Mouse (Mus musculus) liver, embryonic 12.5 days (tissue): ENCODE results near the gene Steap1. TPM values are rescaled to one million over a fixed set of nuclear protein-coding genes. Genes with fewer than 3 reads are reported as not detected.

Experiments
- ATAC-seq: fragments of 200-750 bp; cut with Nextera tagmentation; 2 replicates; pipeline ENCODE4 v1.8.0; 2017; ENCODE audit warnings: moderate number of reproducible peaks, mild to moderate bottlenecking, moderate library complexity
- H3K27ac ChIP-seq: fragments of 300-500 bp; sonication (generic); 2 replicates; pipeline ENCODE4 v1.5.1; 2016; ENCODE audit warnings: mild to moderate bottlenecking
- H3K27me3 ChIP-seq: fragments of 300-500 bp; sonication (generic); replicated peaks from 2 replicates; pipeline ENCODE4 v1.6.1; 2016; ENCODE audit warnings: mild to moderate bottlenecking, moderate library complexity
- H3K36me3 ChIP-seq: fragments of 300-500 bp; sonication (generic); 2 replicates; pipeline ENCODE4 v1.6.1; 2016; ENCODE audit warnings: mild to moderate bottlenecking, moderate library complexity
- H3K4me1 ChIP-seq: fragments of 300-500 bp; sonication (generic); 2 replicates; pipeline ENCODE4 v1.6.1; 2016
- H3K4me2 ChIP-seq: fragments of 300-500 bp; sonication (generic); 2 replicates; pipeline ENCODE4 v1.6.1; 2016; ENCODE audit warnings: mild to moderate bottlenecking, moderate library complexity
- H3K4me3 ChIP-seq: fragments of 300-500 bp; sonication (generic); 2 replicates; pipeline ENCODE4 v1.5.1; 2016; ENCODE audit warnings: mild to moderate bottlenecking, moderate library complexity
- H3K9ac ChIP-seq: fragments of 300-500 bp; sonication (generic); 2 replicates; pipeline ENCODE4 v1.6.1; 2016; ENCODE audit warnings: mild to moderate bottlenecking, moderate library complexity
- H3K9me3 ChIP-seq: fragments of 300-500 bp; sonication (generic); replicated peaks from 2 replicates; pipeline ENCODE4 v1.6.1; 2016; ENCODE audit warnings: mild to moderate bottlenecking, moderate library complexity
- WGBS: fragments of 180-500 bp; shearing (Covaris S2); methylation state at CpG from one replicate; pipeline ENCODE4 v1.1.7; 2016; ENCODE audit not compliant: insufficient replicate concordance; 5-methylcytosine and 5-hydroxymethylcytosine counted together
- polyA plus RNA-seq: library from polyadenylated mRNA; unstranded; fragments of >200 nt; fragmentation: Nextera tagmentation; extraction: Ambion mirVana; gene quantifications from 2 replicates; pipeline ENCODE4 v1.2.1, GENCODE M21; 2016

The Steap1 gene
- polyA plus RNA-seq, 1 experiment from 2014 or later: 9.3 TPM

DNA sequence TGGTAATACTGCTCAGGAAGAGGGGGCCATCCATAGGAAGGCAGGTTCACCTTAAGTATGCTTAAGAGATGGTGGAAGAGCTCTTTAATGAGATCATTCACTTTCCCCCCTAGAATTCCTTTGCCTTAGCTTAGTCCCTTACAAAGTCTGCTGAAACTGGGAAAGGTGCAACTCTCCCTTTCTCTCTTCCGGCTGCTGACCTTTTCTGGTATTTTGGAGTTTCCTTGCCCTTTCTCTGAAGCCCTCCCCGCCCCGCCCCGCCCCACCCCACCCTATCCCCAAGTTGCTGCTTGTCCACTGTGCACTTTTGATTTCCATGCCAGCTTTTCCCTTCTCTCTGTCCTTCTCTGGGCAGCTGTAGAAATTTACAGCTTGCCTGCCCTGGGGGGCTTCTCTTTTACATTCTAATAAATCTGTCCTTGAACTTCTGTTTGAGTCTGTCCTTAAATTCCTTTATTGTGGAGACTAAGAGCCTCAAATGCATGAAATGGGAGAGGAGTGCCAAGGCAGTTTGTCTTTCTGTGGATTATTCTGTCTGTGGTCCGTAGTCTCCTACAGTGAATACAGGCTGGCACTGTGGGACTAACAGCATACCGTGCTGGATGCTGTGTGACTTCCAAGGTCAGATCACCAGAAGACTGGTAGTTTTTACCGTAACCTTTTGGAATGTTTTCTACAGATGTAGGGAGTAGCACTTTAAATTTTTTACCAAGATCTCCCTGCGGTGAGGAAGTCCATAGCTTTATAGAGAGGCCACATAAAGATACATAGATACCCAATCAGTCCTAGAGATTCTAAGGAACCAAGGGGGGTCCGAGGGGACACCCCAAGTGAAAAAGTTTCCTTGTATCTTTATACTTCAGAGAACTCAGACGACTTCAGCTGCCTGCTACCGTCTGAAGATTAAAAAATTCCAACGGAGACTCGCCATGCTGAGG, 41.5 kb downstream of the Steap1 start:
- WGBS: 52% methylated on average over 13 of the region's 13 CpGs
- Histone ChIP-seq H3K27me3 (no peaks in the 10 kb centered on the region), H3K4me1 (no peaks in the 10 kb centered on the region), H3K4me2 (no peak overlapping the region), H3K9ac (no peak overlapping the region), H3K27ac (no peak overlapping the region), H3K36me3 (no peaks in the 10 kb centered on the region), H3K9me3 (no peaks in the 10 kb centered on the region), H3K4me3 (no peak overlapping the region)
- no peak for ATAC-seq

DNA sequence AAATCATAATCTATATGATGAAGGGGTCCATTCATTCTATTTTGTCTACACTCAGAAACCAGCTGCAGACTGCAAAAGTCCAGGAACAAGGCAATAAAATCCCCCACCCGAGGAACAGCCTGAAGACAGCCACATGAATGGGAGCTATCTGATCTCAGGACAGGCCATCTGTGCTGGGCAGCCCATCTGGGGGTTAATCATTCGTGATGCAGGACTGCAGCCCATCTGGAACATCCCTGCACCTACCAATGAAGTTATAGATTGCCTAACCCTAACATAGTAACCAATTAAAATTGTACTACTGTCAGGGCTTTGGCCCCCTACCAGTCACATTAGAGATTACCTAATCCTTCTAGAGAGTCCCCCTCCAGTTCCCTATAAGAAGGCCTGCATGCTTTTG, 44.1 kb downstream of the Steap1 start:
- Histone ChIP-seq H3K27ac (no peak overlapping the region), H3K4me3 (no peak overlapping the region), H3K4me2 (no peak overlapping the region), H3K36me3 (no peaks in the 10 kb centered on the region), H3K9me3 (no peaks in the 10 kb centered on the region), H3K27me3 (no peaks in the 10 kb centered on the region), H3K9ac (no peak overlapping the region), H3K4me1 (no peaks in the 10 kb centered on the region)
- whole genome bisulfite sequencing: 23% methylated on average over 2 of the region's 2 CpGs
- ATAC-seq: no peak

DNA sequence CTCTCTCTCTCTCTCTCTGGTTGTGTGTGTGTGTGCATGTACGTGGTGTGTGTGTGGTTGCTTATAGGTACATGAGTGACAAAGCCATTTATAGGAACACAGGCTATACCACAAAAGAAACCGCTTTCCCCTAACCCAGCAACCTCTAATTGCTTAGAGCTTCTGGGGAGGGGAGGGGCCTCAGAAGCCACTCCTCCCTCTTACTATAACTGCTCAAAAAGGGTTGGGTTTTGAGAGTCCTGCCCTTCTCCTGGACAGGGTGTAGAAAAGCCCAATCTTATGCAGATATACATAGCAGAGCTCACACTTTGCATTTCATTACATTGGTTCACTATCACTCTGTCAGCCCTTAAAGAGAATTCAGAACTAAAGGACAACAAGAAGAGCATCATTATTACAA, 48.7 kb downstream of the Steap1 start:
- Histone ChIP-seq H3K27ac (no peak overlapping the region), H3K36me3 (no peaks in the 10 kb centered on the region), H3K27me3 (no peaks in the 10 kb centered on the region), H3K9me3 (no peaks in the 10 kb centered on the region), H3K9ac (no peak overlapping the region), H3K4me2 (no peak overlapping the region), H3K4me1 (no peaks in the 10 kb centered on the region), H3K4me3 (no peak overlapping the region)
- 63% methylated on average over 2 of the region's 2 CpGs for WGBS
- ATAC-seq: no peak

DNA sequence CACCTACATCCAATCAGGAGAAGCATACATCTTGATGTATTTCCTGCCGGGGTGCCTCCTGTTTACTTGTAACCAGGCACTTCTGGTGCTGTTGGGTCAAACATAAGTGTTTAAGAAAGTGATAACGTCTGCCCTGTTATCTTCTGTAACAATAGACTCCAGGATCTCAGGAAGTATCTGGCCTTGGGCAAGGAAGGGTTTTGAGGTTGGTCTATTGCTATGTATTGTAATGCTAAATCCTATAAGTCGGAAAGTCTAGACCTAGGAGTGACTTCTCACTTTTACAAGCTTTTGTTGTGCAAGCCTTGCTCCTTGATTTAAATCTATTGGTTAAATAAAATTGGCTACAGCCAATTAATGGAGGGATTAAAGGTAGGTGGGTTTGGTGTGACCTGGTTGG, 50.3 kb downstream of the Steap1 start:
- WGBS: 38% methylated on average over 3 of the region's 3 CpGs
- H3K9ac ChIP-seq: no peak overlapping the region
- no peaks in the 10 kb centered on the region for H3K4me1 ChIP-seq
- no peaks in the 10 kb centered on the region for H3K36me3 ChIP-seq
- H3K4me2 ChIP-seq: no peak overlapping the region
- H3K4me3 ChIP-seq: no peak overlapping the region
- peaks cover 13% of the 10 kb centered on the region for H3K27me3 ChIP-seq
- H3K27ac ChIP-seq: no peak overlapping the region
- no peak for ATAC-seq
- no peaks in the 10 kb centered on the region for H3K9me3 ChIP-seq

DNA sequence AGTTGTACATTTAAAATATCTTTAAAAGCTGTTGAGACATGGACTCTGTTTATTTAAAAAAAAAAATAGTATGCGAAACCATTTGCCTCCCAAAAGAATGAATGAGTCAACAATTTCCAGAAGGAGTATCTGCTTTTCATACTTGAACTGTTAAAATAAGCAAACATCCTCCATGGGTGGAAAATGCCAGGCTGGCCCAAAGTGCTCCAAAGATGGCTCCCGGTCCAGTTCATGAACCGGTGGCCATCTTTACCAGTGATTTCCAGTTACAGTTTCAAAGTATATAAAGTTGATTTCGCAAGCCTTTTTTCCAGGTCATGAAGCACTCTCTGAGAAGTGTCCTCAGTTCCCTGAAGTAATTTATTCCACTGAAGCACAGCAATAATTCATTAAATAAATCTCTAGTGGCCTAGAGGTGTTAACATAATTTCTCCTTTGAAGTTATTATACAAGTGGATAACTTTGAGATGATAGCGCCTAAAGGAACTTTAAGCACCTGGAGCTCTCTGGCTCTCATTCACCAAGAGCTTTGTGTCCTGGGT, 53.7 kb downstream of the Steap1 start:
- H3K9ac ChIP-seq: no peak overlapping the region
- H3K9me3 ChIP-seq: no peaks in the 10 kb centered on the region
- no peak for ATAC-seq
- 72% methylated on average over 5 of the region's 5 CpGs for WGBS
- no peak overlapping the region for H3K4me3 ChIP-seq
- no peaks in the 10 kb centered on the region for H3K36me3 ChIP-seq
- no peak overlapping the region for H3K27ac ChIP-seq
- H3K27me3 ChIP-seq: peaks cover 38% of the 10 kb centered on the region
- no peak overlapping the region for H3K4me2 ChIP-seq
- H3K4me1 ChIP-seq: no peaks in the 10 kb centered on the region

DNA sequence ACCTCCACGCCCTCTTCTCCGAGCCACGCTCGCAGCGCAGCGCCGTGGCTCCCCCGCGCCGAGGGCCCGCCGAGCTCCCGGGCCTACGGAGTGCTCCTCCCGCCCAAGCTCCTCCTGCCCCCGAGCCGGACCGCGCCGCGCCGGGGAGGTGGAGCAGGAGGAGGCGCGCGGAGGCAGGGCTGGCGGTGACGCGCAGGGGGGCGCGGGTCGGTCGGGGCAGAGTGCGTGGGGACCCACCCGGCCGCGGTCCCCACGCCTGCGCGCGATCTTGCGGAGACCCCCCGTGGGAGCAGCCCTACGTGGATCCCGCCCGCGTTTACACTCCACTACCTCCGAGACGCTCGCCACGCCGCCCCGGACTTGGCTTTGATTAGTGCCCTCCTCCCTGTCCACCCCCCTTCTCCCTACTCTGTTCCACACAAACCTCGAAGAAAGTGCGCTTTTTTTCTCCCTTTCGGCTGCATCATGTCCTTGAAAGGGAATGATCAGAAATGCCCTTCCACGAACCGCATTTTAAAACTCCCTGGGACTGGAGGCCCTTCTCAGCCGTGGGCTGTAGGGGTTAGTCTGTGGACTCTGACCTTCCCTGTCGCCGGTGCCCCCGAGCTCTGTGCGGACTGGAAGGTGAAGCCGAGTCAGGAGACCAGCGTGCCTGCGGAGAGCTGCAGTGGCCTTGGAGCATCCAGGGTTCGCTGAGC, 55.0 kb downstream of the Steap1 start, which contains the start of gene Steap2:
TSS of gene Steap2 (minus strand) at position 623 of the 698 bp plus-strand sequence.
- Histone ChIP-seq H3K27me3 (peaks cover 38% of the 10 kb centered on the region), H3K9ac (peak within 1 kb of the TSS; percentile 61), H3K4me3 (peak within 1 kb of the TSS; percentile 58), H3K4me2 (peak within 1 kb of the TSS; percentile 68), H3K27ac (peak within 1 kb of the TSS; percentile 71), H3K4me1 (no peaks in the 10 kb centered on the region), H3K9me3 (no peaks in the 10 kb centered on the region), H3K36me3 (no peaks in the 10 kb centered on the region)
- ATAC-seq: peak; percentile 67
- WGBS: 1% methylated on average over 66 of the region's 66 CpGs

DNA sequence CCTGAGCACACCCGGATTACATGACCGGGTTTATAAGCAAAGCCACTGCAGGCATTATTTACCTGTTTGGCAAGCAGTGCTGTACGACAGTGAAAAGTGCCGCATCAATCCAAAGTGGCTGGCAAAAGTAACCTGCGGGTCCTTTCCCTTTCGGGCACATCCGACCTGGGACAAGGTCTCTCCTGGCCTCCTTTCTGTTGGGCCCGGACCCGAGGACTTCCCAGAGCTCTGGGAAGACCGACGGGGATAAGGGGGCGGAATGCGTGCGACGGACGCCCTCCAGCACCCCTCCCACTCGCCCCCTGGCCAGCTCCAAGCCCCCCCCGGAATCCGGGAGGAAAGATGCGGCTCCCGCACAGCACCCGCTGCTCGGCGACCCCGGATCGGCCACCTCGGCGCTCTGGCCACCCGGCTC, 55.6 kb downstream of the Steap1 start:
- peak overlapping the region; percentile 61 for H3K9ac ChIP-seq
- H3K9me3 ChIP-seq: no peaks in the 10 kb centered on the region
- peaks cover 38% of the 10 kb centered on the region for H3K27me3 ChIP-seq
- H3K4me1 ChIP-seq: no peaks in the 10 kb centered on the region
- H3K4me3 ChIP-seq: peak overlapping the region; percentile 58
- peak; percentile 46 for ATAC-seq
- WGBS: under 1% methylated on average over 29 of the region's 29 CpGs
- peak overlapping the region; percentile 71 for H3K27ac ChIP-seq
- H3K36me3 ChIP-seq: no peaks in the 10 kb centered on the region
- peak overlapping the region; percentile 68 for H3K4me2 ChIP-seq

DNA sequence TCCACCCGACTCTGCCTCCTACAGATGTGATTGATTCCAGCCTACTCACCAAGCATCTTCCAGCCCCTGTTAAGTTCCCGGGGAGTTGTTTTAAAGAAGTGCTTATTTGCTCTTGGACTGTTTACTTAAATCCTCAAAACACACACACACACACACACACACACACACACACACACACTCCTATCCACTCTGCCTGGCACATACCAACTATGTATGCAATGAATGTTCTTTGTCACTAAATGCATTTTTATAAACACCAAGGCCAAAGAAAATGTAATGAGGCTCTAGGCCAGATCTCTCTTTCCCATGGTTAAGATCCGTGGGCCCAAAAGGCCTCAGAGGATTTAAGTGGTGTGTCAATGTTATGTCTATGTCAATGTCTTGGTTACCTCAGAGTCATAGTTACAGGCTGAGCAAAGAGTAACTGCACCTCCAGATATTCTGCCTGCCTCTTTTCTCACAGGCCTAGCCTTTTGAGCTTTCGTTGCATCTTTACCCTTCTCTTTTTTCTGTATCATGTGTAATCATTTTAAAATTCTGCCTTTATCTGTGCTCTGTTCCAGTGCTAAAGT, 56.9 kb downstream of the Steap1 start:
- 55% methylated on average over 4 of the region's 4 CpGs for WGBS
- peaks cover 38% of the 10 kb centered on the region for H3K27me3 ChIP-seq
- H3K9ac ChIP-seq: no peak overlapping the region
- H3K4me1 ChIP-seq: no peaks in the 10 kb centered on the region
- no peaks in the 10 kb centered on the region for H3K9me3 ChIP-seq
- ATAC-seq: no peak
- no peak overlapping the region for H3K4me3 ChIP-seq
- no peaks in the 10 kb centered on the region for H3K36me3 ChIP-seq
- peak overlapping the region; percentile 68; the same call in 1 of the 2 replicates for H3K4me2 ChIP-seq
- no peak overlapping the region for H3K27ac ChIP-seq

DNA sequence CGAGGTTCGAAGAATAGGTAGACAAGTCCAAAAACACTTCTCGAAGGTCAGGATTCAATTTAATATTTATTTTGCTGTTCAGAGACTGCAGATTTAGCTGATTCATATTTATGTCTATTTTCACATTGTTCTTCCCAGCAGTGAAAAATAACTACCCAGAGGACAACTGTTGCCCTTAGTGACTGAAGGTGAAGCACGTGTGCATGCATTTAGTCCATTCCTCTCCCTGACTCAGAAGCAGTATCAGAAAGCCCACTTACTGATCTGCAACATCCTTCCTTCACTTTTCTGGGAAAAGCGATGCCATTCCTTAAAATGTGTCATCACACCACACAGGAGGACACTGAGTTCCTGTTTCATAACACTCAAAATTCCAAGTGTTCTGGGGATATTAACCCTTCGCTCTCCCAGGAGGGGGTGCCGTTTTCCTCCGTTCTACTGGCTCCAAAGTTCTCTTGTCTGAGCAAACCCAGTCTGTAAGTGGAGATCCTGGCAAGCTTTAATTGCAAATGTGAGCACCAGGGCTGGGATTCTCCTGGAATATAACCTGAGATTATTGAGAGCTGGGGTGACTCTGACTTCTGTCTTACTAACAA, 60.1 kb downstream of the Steap1 start:
- WGBS: 57% methylated on average over 8 of the region's 8 CpGs
- ATAC-seq: no peak
- H3K4me1 ChIP-seq: no peaks in the 10 kb centered on the region
- H3K9me3 ChIP-seq: no peaks in the 10 kb centered on the region
- H3K4me3 ChIP-seq: no peak overlapping the region
- no peak overlapping the region for H3K9ac ChIP-seq
- H3K27me3 ChIP-seq: peaks cover 27% of the 10 kb centered on the region
- H3K27ac ChIP-seq: no peak overlapping the region
- H3K36me3 ChIP-seq: no peaks in the 10 kb centered on the region
- no peak overlapping the region for H3K4me2 ChIP-seq

DNA sequence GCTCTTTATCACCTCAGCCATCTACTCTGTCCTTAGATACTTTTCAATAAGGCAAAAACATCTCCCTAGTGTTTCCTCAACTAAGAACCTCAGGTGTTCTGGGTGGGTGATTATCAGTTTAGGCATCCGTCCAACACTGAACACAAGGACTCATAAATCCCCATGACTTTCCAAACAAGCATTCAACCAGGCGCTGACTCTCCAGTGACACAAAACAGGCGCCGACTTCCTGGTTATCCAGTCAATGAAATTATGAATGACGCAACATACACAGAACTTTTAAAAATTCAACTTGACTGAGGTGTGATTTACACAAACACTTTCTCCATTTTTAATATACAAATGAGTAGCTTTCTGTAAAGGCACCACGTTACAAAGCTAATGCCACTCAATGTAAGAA, 60.9 kb downstream of the Steap1 start:
- Histone ChIP-seq H3K9ac (no peak overlapping the region), H3K36me3 (no peaks in the 10 kb centered on the region), H3K27ac (no peak overlapping the region), H3K4me1 (no peaks in the 10 kb centered on the region), H3K27me3 (peaks cover 19% of the 10 kb centered on the region), H3K4me3 (no peak overlapping the region), H3K9me3 (no peaks in the 10 kb centered on the region), H3K4me2 (no peak overlapping the region)
- 66% methylated on average over 6 of the region's 6 CpGs for WGBS
- ATAC-seq: no peak

DNA sequence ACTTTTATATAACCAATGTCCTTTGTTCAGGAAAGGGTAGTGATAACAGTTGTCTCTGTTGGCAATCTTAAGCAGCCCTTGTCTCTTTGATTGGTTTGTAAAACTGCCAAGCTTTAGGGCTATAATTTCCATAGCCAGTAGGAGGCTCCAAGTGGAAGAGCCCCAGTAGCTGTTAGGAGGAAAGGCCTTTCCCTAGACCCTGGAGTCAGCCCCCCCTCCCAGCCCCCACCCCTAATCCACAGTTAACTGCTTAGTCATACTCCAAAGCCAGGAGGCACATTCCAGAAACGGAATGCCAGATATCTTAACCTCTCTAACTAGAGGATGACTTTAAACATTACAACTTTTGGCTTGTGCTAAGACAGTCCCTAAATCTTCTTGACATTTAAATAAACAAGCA, 62.2 kb downstream of the Steap1 start:
- peaks cover 8% of the 10 kb centered on the region for H3K27me3 ChIP-seq
- ATAC-seq: no peak
- no peak overlapping the region for H3K27ac ChIP-seq
- 15% methylated on average over 1 of the region's 1 CpGs for WGBS
- H3K36me3 ChIP-seq: no peaks in the 10 kb centered on the region
- H3K4me2 ChIP-seq: no peak overlapping the region
- no peaks in the 10 kb centered on the region for H3K9me3 ChIP-seq
- no peak overlapping the region for H3K4me3 ChIP-seq
- no peaks in the 10 kb centered on the region for H3K4me1 ChIP-seq
- H3K9ac ChIP-seq: no peak overlapping the region
